Comparison of ENCODE assay signal across 8 mouse cellular contexts in the genomic region with DNA sequence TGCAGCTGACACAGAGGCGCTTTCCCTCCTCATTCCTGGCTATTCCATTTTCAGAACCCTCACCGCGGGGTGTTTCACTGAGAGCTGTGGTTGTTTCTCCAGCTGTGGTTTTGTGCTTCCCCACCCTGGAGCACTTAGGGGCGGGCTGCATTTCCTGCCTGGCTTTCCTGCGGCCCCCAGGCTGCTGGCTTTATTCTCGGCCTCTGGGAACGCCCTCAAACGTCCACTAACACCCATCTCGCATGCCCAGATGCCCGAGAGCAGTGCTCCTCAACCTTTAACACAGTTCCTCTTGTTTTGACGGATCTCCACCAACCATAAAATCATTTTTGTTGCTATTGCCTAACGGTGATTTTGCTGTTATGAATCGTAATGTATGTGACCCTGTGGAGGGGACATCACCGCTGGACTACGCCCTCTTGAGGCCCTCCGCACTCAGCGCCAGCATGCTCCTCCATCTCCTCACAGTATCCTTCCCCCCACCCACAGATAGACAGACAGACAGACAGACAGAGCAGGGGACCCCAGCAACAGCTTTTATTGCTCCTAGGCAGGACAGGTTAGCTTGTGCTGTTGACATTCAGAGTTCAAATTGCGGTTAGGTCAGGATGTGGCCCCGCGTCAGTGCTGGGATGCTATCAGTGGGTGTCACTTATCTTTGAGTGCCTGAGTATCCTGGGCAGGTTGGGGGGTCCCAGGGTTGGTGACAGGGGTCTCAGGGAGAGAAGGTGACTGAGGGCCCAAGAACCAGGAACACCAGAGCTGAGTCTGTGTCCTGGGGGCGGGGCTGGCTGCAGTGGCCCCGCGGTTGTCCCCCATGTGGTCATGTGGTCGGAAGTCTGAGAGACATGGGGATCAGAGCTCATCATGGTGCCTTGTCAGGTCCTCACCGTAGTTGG. TPM values are rescaled to one million over a fixed set of nuclear protein-coding genes. Genes with fewer than 3 reads are reported as not detected.
DNase-seq lines count a peak whose midpoint lies in the region; ATAC-seq and TF ChIP-seq lines count a peak whose summit lies in the region.

No protein-coding gene starts in this region.

- peak; percentile 84 for DNase-seq in CD4-positive helper T cell, adult 2 months (ENCODE audit: low read depth, low spot score)
- DNase-seq in G1E (ENCODE audit: low spot score) (no peak), adipocyte (ENCODE audit: low spot score) (no peak)
- DNase-seq in heart, adult 9 months (ENCODE audit: low spot score in 2 of 2), result peak; percentile 74 to 87
- DNase-seq in kidney, postnatal 0 days (ENCODE audit: low spot score), result peak; percentile 75
- peak; percentile 76 for DNase-seq in lung, postnatal 36 days
- DNase-seq in thymus, adult 18-20 months, result peak; percentile 28 to 41
- no peak for DNase-seq in cerebellum, adult 11-12 months

- peak overlapping the region; percentile 25; the same call in 1 of the 2 replicates for H3K4me3 ChIP-seq in G1E (ENCODE audit: low read depth, low read length)
- no peak overlapping the region for H3K4me3 ChIP-seq in kidney, postnatal 0 days (replicated peaks; ENCODE audit: low read depth, low read length)

- H3K4me2 ChIP-seq in kidney, postnatal 0 days (ENCODE audit: low read length), result no peak overlapping the region

- H3K9ac ChIP-seq in kidney, postnatal 0 days (ENCODE audit: low read depth, low read length), result 0 out of 2 replicates have a peak overlapping the region, but pooled peaks have one; percentile 8

- H3K27me3 ChIP-seq in G1E (ENCODE audit: insufficient read depth, low read length), result peaks cover 20% of the 10 kb centered on the region
- no peaks in the 10 kb centered on the region for H3K27me3 ChIP-seq in kidney, postnatal 0 days (ENCODE audit: insufficient read depth, low read length)

- ATAC-seq in G1E (ENCODE audit: extremely low read depth, insufficient number of reproducible peaks, low FRiP score, poor library complexity, severe bottlenecking), result peak; percentile 31; the same call in 1 of the 2 replicates
- ATAC-seq in kidney, postnatal 0 days (replicated peaks; ENCODE audit: low FRiP score, low read depth), result no peak

- H3K36me3 ChIP-seq in G1E (replicated peaks), result peaks cover 14% of the 10 kb centered on the region
- peaks cover 31% of the 10 kb centered on the region for H3K36me3 ChIP-seq in kidney, postnatal 0 days (ENCODE audit: insufficient read depth, low read length)

- H3K4me1 ChIP-seq in G1E (ENCODE audit: insufficient read depth, low read depth, low read length), result peaks cover 36% of the 10 kb centered on the region
- H3K4me1 ChIP-seq in kidney, postnatal 0 days (replicated peaks; ENCODE audit: insufficient read depth, low read length), result 0 out of 2 replicates have a peak, but pooled peaks cover 3% of the 10 kb centered on the region

- peak overlapping the region; percentile 68 for H3K27ac ChIP-seq in kidney, postnatal 0 days

- H3K9me3 ChIP-seq in G1E (replicated peaks), result peaks cover 3% of the 10 kb centered on the region
- H3K9me3 ChIP-seq in kidney, postnatal 0 days (replicated peaks; ENCODE audit: low read length), result no peaks in the 10 kb centered on the region

- 63% methylated on average over 25 of the region's 25 CpGs for WGBS in kidney, postnatal 0 days

- 0 out of 2 replicates have a peak, but pooled peaks have one; percentile 2 for TF ChIP-seq CTCF in G1E (IDR thresholded peaks at IDR 0.05; ENCODE audit: low read depth, low read length)
- 0 out of 2 replicates have a peak, but pooled peaks have one; percentile 17 for TF ChIP-seq CTCF in kidney, postnatal 0 days (IDR thresholded peaks at IDR 0.05; ENCODE audit: low read depth)

RNA-seq across cellular contexts. Expression of a gene that starts 9.4 kb away (rescaled TPM):
- total RNA-seq in G1E (2014; fragmentation: Nextera tagmentation), result 0.49 TPM in 1 of 2 replicates, not detected in the other
- total RNA-seq in G1E (2017), result not detected in 2 replicates
- polyA plus RNA-seq in G1E (2012), result 0.31 and 0.33 TPM in 2 replicates
- 215 and 228 TPM in 2 replicates for polyA plus RNA-seq in kidney, postnatal 0 days (2015; fragmentation: Nextera tagmentation; extraction: Ambion mirVana)

RNA-seq across cellular contexts. Expression of a gene that starts 20.2 kb away (rescaled TPM):
- total RNA-seq in G1E (2014; fragmentation: Nextera tagmentation) (11.5 and 17.8 TPM in 2 replicates), G1E (2017) (6.8 and 9.5 TPM in 2 replicates)
- 34.7 and 38.8 TPM in 2 replicates for polyA plus RNA-seq in G1E (2012)
- polyA plus RNA-seq in kidney, postnatal 0 days (2015; fragmentation: Nextera tagmentation; extraction: Ambion mirVana), result 44.3 and 45.1 TPM in 2 replicates

RNA-seq across cellular contexts. Expression of a gene that starts 20.4 kb away (rescaled TPM):
- total RNA-seq in G1E (2014; fragmentation: Nextera tagmentation) (43.6 and 49.1 TPM in 2 replicates), G1E (2017) (38.9 and 49.4 TPM in 2 replicates)
- polyA plus RNA-seq in G1E (2012), result 104 and 110 TPM in 2 replicates
- 65.0 and 65.3 TPM in 2 replicates for polyA plus RNA-seq in kidney, postnatal 0 days (2015; fragmentation: Nextera tagmentation; extraction: Ambion mirVana)

RNA-seq across cellular contexts. Expression of a gene that starts 21.0 kb away (rescaled TPM):
- total RNA-seq in G1E (2014; fragmentation: Nextera tagmentation) (not detected in 2 replicates), G1E (2017) (not detected in 2 replicates)
- not detected in 2 replicates for polyA plus RNA-seq in G1E (2012)
- 134 and 145 TPM in 2 replicates for polyA plus RNA-seq in kidney, postnatal 0 days (2015; fragmentation: Nextera tagmentation; extraction: Ambion mirVana)

RNA-seq across cellular contexts. Expression of a gene that starts 30.0 kb away (rescaled TPM):
- 36.7 and 42.4 TPM in 2 replicates for total RNA-seq in G1E (2014; fragmentation: Nextera tagmentation)
- total RNA-seq in G1E (2017), result 1.6 and 2.0 TPM in 2 replicates
- 91.6 and 98.4 TPM in 2 replicates for polyA plus RNA-seq in G1E (2012)
- polyA plus RNA-seq in kidney, postnatal 0 days (2015; fragmentation: Nextera tagmentation; extraction: Ambion mirVana), result 5.8 and 6.1 TPM in 2 replicates

Comparison
In these comparisons a context has a peak if more than half of its experiments do, and no peak if none do; other contexts are left out.
1. DNase-seq: peak in CD4-positive helper T cell, adult 2 months (single experiment), heart, adult 9 months (2 of 2), kidney, postnatal 0 days (single experiment), lung, postnatal 36 days (single experiment) and thymus, adult 18-20 months (2 of 2); none in G1E (single experiment), adipocyte (single experiment) and cerebellum, adult 11-12 months (single experiment).
2. RNA of a gene that starts 9.4 kb away (polyA plus RNA-seq): 215 to 228 TPM in kidney, postnatal 0 days; 0.31 to 0.33 TPM in G1E; every median in the first group is over 100 times any median in the second.